Mouse (Mus musculus): ENCODE measurements around the gene Myt1l.

The Myt1l gene

GRCm38 (mm10) chr12:29723722-29724338 lies 195.6 kb downstream of the Myt1l start:
- no peak for DNase-seq (ENCODE audit: low read depth, low spot score)

DNA sequence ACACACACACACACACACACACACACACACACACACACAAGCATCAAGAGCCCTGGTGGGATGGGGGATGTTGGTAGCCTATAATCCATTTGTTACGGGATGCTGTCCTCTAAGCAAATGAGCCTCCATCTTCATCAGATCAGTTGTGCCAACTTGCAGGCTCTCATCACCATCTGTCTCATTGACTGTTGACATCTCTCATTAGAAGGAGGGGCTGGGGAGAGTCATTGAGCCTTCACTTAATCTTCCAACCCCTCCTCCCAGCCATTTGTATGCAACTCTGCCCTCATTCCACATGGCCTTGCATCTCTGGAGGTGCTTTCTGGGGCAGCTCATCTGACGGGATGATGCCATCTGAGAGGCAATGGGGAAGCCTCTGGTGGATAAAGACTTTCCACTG lies 200.1 kb downstream of the Myt1l start:
- no peak for DNase-seq (ENCODE audit: low read depth, low spot score)

DNA sequence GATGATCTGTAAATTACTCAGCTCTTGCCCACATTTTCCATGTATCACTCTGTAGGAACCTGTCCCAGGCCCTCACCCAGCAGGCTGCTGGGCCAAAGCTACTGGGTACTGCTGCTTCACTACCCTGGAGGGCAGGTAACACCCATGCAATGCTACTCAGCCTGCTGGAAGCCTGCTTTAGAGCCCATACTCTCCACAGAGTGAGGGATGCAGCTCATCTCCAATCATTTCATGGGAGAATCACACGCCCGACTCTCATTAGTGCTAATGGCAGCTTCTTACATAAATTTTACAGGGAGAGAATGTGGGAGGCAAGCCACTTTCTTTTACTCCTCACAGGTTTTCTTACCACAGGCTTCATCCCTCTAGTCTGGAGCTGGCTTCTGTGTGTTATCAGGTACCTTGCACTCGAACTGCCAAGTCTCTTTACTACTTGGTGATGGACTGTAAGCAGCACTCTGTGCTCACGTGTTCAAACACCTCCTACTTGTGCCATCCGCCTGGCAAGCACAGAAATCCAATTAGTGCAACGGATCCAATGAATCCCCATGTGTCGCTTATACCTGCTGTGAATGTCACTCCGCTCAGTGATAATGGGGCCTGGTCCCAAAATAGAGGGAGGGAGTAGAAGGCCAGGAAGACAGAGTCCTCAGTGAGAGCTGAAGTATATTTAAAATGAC lies 212.3 kb downstream of the Myt1l start:
- no peak for DNase-seq (ENCODE audit: low read depth, low spot score)

- DNase-seq (ENCODE audit: low read depth, low spot score): no peak
Observed at GRCm38 (mm10) chr12:29741181-29741580, 213.0 kb downstream of the Myt1l start.

- DNase-seq (ENCODE audit: low read depth, low spot score): no peak
Observed at GRCm38 (mm10) chr12:29750604-29751128, 222.5 kb downstream of the Myt1l start.

GRCm38 (mm10) chr12:29755086-29755871 lies 227.1 kb downstream of the Myt1l start:
- no peak for DNase-seq (ENCODE audit: low read depth, low spot score)

DNA sequence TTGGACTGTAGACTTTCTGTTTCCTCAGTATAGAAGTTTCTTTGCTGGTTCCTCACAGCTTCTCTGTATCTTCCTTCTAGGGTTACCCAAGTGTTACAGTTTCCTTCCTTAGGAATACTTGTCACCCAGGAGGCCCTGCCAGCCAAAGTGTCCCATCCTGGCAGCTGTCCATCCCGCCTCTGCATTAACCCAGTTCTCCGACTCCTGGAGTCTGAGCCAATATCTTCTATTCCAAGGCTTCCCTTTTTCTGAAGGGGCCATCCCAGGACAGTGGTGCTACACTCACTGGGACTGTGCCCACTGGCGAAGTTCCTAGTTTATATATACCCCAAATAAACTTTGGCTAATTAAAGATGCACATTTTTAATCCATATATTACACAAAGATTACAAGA lies 227.7 kb downstream of the Myt1l start:
- DNase-seq (ENCODE audit: low read depth, low spot score): peak; percentile 17

DNA sequence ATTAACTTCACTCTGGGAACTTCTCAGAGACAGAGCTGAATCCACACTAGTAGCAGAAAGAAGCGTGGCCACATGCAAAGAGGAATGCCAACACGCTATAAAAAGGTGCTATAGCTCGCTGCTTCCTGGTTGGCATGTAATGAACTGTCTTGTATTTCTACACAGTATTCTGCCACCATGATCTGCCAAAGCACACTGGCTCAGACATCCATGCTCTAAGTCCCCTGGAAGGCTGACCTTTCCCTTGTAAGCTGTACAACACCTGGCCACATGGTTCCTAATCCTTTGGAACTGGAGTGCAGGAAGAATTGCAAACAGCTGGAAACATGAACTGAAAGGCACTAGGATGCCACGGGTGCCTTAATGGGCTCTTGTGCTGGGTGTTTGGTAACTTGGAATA lies 232.4 kb downstream of the Myt1l start:
- peak; percentile 47 for DNase-seq (ENCODE audit: low read depth, low spot score)

- DNase-seq (ENCODE audit: low read depth, low spot score): no peak
Observed at GRCm38 (mm10) chr12:29766158-29766557, 238.0 kb downstream of the Myt1l start.

DNA sequence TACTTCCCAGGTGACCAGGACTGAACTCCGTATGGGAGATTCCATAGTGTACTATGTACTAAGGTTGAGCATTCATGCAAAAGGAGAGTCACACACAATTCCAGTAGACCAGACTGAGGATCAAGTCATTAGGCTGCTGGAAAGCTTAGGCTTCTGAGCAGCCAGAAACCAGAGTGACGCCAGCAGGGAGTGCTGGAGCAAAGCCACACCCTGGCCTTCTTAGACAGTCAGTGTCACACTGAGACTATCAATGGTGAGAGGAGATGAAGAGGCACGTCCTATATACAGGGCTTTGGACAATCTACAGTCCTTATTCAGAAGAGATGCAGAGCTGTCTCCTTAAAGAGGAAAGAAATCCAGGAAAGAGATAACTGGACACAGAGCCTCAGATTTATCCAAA lies 243.6 kb downstream of the Myt1l start:
- DNase-seq (ENCODE audit: low read depth, low spot score): peak; percentile 20

- no peak for DNase-seq (ENCODE audit: low read depth, low spot score)
Observed at GRCm38 (mm10) chr12:29772401-29772800, 244.2 kb downstream of the Myt1l start.

- no peak for DNase-seq (ENCODE audit: low read depth, low spot score)
Observed at GRCm38 (mm10) chr12:29778901-29779300, 250.7 kb downstream of the Myt1l start.

- no peak for DNase-seq (ENCODE audit: low read depth, low spot score)
Observed at GRCm38 (mm10) chr12:29789319-29790050, 261.3 kb downstream of the Myt1l start.

GRCm38 (mm10) chr12:29790051-29790386 lies 261.8 kb downstream of the Myt1l start:
- no peak for DNase-seq (ENCODE audit: low read depth, low spot score)

- DNase-seq (ENCODE audit: low read depth, low spot score): no peak
Observed at GRCm38 (mm10) chr12:29792998-29793397, 264.8 kb downstream of the Myt1l start.

DNA sequence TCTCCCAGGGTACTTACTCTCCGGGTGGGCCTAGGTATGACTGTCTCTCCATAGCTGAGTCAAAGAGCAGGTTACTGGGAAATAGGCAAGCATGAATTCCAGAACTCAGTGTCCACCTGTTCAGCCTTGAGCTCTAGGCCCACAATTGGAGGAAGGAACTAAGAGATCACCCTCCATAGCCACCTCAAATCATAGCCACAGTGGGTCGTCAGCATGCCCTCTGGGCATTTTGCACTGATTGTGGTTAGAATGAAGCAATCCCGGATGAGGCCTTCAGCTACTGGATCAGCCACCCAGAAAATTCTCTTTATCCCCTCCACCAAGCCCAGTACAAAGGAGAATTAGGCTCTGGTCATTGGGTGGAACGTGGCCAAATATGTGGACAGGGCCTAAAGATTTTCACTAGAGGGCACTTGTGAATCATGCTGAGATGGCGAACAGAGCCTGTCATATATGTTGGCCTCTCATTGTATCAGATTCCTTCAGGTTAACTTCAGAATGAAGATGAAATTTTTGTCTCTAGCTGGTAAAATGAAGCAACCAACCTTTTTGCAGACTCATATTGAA lies 267.0 kb downstream of the Myt1l start:
- no peak for DNase-seq (ENCODE audit: low read depth, low spot score)

- DNase-seq (ENCODE audit: low read depth, low spot score): no peak
Observed at GRCm38 (mm10) chr12:29798595-29799391, 270.6 kb downstream of the Myt1l start.

DNA sequence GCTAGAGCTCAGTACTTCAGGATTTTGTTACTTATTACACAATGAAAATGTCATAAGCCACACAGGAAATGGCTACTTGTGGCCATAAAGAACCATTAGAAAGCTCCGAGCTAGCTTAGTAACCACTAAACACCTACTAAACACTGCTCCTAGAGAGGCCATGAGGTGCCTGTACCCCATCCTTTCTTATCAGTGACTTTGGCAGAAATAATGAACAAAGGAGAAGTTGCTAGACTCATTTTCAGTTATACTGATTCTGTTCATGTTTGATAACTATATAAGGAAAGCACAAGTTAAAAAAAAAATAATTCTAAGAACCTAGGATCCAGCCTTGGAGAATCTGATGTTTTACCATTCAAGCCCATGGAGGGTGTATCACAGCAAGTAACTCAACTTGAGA lies 278.2 kb downstream of the Myt1l start:
- no peak for DNase-seq (ENCODE audit: low read depth, low spot score)

- DNase-seq (ENCODE audit: low read depth, low spot score): no peak
Observed at GRCm38 (mm10) chr12:29809569-29810185, 281.5 kb downstream of the Myt1l start.

DNA sequence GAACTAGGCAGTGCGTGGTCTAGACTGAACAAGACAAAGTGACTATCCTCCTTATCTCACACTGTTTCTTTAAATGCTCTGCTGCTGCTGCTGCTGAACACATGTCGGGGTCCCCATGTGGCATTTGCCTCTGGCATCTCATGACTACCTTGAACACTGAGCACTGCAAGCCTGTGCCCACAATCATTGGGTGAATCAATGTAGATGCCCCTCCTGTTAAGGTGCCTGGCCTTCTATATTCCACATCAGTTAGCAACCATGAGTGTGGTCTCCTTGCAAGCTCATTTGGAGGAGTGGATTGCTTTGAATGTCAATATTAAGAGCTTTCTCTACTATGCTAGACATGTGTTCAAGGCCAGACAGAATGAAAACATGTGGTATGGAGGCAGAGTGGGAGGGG lies 287.3 kb downstream of the Myt1l start:
- DNase-seq (ENCODE audit: low read depth, low spot score): no peak

Data from skeletal muscle tissue, adult 2 months (tissue).